Mouse (Mus musculus) right cerebral cortex, adult 18-20 months (tissue): ENCODE results near the gene Mepce.
"Not testable (repeated sequence)": the region's sequence is repeated elsewhere in the genome, so short reads cannot be mapped to it uniquely, and the experiment has no call there.

Experiments
- DNase-seq: peaks from one replicate; pipeline ENCODE4 v3.0.0; 2022; ENCODE audit warnings: mixed read lengths

Gene Mepce

DNA sequence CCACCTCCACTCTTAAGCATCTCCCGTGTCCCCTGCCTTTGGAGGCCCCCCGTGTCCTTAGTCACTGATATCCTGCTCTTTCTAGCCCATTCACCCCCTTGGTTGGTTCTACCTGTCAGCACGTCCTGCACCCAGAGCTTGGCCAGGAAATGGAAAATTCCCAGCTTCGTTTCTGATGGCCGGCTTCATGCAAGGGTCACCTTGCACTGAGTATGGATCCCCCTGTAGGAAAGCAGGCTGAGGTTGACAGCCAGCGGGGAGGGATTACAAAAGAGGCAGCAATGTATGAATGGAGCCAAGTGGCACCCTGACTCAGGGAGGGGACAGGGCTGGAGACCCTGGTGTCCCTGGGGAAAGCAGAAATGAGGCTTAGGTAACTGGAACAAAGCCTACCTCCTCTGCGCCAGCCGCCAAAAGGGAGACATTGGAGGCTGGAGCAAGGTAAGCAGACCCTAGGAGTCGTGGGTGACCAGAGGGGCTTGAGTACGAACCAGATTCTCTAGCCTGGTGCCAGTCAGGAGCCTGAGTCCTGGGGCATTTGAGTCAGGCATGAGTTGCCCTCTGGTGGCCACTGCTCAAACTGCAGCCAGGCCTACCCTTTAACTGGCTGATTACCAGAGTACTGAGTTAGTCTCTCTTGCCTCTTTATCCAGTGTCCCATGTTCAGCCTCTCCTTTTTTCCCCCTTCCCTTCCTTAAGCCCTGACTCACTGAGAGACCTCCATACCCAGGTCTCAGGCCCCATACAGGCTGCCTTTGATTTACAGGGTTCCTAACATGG lies 30.4 kb downstream of the Mepce start:
- DNase-seq = peak; percentile 86

DNA sequence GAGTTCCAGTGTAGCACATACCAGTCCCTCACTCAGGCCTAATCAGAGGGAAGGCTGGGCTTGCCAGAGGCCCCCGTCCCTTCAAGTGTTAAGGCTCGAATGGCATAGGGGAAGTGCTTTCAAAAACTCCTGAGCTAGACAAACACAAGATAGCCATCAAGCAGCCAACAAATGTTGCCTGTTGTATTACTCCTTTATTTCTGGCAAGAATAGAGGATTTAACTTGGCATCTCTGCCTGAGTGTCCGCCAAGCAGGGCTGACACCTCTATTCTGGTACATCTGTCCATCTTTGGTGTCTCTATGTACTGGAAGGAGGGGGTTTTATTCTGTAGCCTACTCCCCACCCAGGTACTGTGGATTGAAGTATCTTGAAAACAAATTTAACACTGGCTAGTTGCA lies 31.3 kb downstream of the Mepce start:
- no peak for DNase-seq

DNA sequence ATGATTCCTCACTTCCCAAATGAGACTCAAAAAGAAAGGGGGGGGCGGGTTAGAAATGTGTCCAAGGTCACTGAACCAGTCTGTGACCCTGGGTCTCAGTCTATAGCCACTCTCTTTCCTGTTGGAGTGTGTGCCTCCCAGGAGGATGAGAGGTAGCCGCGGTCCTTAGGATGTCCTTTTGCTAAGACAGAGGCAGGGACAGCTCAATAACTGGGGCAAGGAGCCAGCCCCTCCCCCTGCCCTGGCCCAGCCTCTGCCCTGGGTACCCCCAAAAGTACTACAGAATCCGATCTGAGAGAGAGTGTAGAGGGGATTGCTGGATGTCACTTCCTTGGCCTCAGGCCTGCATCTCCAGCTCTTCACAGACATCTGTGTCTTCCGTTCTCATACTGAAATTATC lies 32.0 kb downstream of the Mepce start:
- no peak for DNase-seq

DNA sequence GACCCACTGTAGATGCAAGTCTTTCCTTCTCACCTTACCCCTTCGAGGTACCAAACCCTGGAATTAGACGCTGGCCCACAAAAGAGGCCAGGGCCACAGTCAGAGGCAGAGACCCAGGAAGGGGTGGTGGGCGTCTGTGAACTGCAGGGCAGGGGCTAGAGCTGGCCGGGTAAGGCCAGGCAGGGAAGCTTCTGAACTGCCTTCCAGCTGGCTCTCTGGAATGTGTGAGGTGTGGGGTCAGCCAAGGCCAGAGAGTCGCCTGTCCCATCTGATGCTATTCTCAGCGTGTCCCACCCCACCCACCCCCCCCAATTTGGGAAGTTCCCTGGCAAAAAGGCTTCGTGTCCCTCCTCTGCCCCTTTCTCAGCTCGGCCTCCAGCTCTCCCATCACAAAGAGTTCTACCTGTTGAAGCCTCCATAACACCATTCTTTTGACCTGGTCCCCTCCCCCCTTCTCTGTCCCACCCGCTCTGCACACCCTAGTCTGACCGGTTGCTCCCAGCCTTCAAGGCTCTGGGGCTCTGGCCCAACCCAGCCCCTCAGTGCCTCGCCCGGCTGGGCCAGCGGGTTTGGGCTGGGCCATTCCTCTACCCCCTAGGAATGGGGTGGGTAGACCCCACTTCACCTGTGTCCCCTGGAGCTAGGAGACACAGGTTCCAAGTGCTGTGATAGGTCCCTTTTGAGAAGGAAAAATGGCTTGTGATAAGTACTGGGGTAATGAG lies 34.2 kb downstream of the Mepce start:
- DNase-seq = no peak

DNA sequence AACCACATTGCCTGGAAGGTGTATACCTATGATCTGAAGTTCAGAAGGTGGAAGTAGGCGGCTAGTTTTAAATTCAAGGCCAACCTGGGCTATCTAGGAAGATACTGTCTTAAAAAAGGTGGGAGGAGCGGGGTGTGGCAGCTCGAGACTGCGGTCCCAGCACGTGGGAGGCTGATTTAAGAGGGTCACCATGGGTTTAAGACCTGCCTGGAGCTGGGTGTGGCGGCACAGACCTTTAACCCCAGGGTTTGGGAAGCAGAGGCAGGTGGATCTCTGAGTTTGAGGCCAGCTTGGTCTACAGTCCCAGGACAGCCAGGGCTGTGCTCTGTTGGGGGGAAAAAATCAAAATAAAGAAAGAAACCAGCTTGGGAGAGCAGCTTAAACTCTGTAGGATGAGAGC lies 35.5 kb downstream of the Mepce start:
- no peak for DNase-seq

DNA sequence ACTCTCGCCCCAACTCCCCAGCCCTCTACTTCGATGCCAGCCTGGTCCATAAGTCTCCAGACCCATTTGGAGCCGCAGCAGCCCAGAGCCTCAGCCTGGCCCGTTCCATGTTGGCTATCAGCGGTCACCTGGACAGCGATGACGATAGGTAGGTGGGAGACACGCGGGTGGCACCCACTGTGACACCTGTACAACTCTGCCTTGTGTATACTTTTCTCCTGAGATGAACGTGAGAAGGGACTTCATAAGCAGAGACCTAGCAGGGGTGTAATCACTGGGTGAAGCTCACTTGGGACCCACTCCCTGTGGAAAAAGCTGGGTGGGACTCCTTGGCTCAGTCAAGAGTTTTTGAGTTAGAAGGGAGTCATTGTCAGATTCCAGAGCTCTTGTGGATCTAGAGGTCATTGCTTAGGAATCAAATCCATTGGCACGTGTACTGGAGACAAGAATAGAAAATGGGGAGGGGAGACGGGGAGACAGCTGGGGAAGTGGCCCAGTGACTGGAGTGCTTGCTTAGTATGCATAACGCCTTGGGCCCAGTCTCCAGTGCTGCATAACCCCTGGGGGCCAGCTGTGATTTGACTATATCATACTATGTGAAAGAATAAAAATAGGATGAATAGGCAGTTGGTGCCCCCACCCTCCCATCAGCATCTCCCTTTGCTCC lies 36.1 kb downstream of the Mepce start:
- no peak for DNase-seq

DNA sequence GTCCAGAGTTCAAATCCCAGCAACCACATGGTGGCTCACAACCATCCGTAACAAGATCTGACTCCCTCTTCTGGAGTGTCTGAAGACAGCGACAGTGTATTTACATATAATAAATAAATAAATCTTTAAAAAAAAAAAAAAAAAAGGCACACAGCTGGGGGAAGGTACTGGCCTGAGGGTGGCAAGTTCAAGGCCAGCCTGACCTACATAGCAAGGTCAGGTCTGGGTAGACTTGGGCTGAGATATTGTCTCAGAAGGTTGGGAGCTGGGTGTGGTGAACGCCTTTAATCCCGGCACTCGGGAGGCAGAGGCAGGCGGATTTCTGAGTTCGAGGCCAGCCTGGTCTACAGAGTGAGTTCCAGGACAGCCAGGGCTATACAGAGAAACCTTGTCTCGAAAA lies 37.2 kb downstream of the Mepce start:
- not testable (repeated sequence) for DNase-seq

DNA sequence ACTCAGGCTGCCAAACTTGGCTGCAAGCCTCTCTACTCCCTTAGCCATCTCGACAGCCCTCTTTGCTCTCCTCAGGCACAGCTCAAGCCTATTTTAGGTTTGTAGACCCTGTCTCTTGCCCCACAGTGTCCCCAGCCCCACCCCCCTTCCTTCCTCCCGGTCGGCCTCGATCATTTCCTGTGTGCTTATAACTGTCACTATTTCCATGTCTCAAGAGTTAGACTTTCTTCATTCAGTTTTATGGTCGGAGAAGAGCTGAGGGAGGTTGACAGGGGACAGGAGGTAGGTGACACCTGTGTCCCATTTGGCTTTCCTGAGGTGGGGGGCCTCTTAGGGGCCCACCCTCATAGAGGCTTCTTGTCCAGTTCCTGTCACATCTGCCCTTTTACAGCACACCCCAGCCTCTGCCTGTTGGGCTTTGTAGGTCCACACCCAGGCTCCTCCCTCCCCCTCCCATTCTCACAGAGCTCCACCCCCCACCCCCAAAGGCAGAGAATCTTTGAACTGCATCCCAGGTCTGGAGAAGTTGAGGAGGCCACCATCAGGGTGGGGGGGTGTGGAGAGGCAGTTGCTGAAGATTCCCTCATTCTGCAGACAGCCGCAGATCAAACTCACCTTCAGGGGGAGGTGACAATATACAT lies 38.1 kb downstream of the Mepce start:
- no peak for DNase-seq

DNA sequence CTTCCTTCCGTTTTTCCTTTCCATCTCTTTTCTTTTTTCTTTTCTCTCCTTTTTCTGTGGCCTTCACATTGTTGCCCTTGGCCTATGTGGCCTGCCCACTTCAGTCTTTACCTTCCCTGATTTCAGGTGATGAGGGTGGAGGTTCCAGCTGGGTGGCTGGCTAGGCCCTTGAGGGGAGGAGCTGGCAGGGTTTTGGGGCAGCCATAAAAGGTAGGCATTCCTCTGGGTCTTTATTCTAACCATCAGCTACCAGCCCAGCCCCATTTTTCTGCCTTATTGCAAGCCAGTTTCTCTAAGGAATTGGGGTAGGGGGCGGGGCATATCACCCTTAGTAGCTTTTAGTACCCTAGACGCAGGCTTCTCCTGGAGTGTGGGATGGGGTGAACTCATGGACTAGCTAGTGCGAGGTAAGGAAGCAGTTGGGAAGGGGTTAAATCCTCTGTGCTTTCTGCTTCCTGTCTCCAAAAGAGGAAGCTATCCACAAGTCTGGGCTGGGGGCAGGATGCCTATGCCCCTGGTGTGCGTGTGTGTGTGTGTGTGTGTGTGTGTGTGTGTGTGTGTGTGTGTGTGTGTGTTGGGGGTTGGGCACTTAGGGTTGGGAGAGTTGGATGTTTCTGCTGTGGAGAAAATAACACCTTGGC lies 39.2 kb downstream of the Mepce start:
- DNase-seq = no peak

DNA sequence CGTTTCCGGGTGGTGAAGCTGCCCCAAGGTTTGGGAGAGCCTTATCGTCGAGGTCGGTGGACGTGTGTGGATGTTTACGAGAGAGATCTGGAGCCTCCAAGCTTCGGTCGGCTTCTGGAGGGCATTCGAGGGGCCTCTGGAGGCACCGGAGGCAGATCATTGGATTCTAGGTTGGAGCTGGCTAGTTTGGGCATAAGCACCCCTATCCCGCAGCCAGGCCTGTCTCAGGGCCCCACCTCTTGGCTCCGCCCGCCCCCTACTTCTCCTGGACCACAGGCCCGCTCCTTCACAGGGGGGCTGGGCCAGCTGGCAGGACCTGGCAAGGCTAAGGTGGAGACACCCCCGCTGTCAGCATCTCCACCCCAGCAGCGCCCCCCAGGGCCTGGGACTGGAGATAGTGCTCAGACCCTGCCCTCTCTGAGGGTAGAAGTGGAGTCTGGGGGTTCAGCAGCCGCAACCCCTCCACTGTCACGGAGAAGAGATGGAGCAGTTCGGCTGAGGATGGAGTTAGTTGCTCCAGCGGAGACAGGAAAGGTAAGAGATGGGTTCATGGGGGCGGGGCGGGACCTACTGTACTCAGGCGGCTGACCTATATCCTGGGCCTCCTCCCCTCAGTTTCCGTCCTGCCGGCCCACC lies 40.0 kb downstream of the Mepce start:
- DNase-seq = no peak

DNA sequence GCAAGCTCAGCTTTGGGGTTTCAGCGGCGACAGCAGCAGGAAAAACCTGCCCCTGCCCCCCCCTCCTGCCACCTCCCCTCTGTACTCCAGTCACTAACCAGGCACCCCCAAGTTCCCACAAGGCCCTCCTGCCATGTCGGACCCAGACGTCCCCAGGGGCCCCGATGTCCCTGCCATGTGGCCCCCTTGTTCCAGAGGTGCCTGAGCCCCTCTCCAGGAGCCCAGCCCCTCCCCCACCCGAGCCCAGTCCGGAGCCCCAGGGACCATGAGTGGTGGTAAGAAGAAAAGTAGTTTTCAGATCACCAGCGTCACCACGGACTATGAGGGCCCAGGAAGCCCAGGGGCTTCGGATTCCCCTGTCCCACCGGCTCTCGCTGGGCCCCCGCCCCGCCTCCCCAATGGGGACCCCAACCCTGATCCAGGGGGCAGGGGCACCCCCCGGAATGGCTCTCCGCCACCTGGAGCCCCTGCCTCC lies 40.6 kb downstream of the Mepce start:
- no peak for DNase-seq

DNA sequence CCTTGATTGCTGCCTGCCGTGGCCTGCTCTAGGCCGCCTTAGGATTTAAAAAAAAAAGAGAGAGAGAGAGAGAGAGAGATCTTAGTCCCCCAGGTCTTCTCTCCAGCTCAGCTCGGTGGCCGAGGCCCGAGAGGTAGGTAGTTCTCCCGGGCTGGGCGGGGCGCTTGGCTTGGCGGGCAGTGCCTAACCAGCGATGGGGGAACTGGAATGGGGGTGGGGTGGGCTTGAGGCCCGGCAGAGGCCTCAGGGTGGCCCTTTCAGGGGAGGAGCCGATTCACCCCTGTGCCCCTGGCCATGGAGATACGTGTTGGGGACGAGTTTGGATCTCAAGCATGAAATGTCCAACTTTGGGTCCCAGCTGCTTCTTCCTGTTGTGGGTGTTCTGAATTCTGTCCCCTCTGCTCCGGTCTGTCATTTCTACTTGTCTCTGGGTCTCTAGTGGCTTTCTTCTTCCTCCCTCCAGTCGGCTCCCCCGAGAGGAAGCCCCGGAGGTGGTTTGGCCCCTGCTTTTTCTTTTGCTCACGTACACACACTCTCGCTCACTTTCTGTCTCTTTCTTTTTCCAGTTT lies 41.1 kb downstream of the Mepce start:
- no peak for DNase-seq

DNA sequence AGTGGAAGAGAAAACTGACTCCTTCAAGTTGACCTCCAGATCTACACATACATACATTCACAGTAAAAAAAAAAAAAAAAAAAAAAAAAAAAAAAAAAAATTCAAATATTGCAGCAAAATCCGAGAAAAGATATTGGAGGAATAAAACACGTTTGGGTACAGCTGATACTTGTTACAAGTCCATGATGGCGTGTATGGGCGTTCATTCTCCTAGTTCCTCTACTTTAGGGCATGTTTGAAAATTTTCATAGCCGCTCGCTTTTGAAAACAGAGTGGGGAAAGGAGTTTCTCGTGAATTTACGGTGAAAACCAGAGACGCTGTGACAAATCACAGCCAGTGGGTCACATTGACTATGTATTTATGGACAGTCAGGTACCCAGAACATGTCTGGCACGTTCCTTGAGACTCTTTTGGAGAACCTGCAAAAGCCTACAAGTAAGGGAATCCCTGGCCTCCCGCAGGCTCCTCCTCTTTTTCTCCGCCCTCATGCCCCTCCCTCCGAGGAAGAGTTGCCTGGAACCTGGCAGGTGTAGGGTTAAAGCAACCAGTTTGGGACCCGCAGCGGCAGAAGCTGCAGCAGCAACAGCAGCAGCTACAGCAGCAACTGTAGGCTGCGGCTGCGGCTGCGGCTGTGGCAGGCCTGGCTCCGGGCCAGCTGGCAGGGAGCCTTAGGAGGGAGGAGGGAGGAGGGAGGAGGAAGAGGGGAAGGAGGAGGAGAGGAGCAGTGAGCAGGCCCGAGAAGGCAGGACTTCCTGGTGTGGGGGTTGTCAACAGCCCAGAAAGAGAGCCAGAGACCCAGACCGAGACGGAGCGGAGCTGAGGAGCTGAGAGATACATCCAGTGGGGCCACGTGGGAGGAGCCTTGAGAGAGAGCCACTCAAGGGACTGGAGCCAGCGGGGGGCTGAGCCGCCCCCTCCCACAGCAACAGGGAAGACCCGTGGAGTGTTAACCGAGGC lies 42.0 kb downstream of the Mepce start, which contains the start of gene Tsc22d4:
Gene Tsc22d4 (plus strand): TSS at position 517 of the 958 bp plus-strand sequence.
- peak; percentile 91 for DNase-seq

DNA sequence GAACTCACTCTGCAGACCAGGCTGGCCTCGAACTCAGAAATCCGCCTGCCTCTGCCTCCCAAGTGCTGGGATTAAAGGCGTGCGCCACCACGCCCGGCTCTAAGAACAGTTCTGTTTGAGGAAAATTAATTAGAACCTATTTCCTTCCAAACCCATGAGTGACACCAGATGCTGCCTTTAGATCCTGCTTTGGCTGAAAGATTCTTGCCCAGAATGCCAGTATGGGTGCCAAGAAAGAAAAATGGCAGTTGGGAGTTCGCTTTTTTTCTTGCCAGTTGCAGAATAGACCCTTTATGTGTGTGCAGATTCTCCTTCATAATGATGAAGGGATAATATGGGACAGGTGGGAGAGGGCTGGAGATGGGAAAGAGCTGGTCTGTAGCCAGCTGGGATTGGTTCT lies 43.3 kb downstream of the Mepce start:
- DNase-seq = no peak

DNA sequence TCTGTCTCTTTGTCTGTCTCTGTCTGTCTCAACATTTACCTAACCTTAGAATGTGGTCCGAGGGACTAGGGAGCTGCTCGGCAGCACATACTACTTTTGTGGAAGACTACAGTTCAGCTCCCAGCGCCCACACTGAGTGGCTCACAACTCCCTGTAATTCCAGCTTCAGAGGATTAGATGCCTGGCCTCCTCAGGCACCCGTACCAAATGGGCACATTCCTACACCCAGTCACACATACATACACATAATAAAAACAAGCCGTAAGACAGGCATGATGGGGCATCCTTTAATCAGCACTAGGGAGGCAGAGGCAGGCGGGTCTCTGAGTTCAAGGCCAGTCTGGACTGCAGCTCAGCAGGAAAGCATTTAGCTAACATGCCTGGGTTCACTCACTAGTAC lies 44.6 kb downstream of the Mepce start:
- DNase-seq = no peak

DNA sequence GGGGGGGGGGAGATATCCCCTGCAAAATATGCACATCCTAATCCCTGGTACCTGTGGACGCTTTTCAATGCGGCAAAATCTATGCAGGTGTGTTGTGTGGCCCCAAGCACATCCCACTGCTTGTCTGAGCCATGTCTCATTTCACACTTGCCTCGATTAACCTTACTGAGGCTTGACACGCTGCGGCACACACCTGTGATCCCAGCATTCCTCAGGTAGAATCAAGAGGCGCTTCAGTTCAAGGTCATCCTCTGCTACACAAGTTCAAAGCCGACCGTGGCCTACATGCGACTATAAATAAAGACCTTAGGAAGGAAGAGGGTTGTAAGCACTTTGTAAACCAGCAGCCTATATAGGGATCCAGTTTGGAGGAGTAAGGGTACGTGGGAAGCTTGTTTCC lies 45.4 kb downstream of the Mepce start:
- DNase-seq = no peak

DNA sequence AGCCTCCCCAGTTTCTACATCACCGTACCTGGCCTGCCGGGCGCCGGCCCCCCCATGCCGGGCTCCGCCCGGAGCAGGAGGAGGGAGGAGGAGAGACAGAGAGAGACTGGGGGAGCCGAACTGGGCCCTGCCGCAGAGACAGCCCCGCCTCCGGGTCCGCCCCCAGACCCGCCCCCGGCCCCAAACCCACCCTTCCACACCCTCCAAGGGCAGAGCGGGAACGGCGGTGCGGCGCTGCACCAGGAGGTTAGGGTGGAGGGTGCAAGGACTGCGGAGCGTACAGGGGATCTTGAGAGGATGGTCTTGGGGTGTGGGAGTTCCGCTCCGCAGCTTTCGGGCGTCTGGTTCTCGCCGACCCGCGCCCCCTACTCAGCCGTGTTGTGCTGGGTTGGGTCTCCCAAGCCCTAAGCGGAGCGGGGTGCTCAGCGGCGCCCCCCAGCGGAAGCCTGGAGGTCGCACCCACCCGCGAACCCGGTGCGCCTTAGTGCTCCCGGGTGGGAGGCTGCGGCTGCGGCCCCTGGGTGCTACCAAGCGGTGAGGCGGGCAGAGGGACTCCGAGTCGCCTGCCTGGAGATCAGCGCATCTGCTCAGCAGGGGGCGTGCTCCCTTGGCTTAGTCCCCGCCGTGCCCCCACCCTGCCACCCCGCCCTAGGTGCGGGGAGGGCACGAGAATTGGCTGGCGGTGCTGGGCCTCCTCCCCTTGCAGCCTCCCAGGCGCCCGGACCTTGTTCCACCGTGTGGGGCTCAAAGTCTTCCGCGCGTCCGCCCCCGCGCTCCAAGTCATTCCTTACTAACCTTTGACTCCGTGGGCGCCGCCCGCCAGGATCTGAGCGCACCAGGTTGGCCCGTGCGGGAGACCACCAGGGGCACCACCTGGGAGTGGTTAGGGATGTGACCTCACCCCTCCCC lies 46.2 kb downstream of the Mepce start, which contains the start of gene Nyap1:
Gene Nyap1 (minus strand): TSS at position 585 of the 909 bp plus-strand sequence.
- DNase-seq = peak; percentile 78

DNA sequence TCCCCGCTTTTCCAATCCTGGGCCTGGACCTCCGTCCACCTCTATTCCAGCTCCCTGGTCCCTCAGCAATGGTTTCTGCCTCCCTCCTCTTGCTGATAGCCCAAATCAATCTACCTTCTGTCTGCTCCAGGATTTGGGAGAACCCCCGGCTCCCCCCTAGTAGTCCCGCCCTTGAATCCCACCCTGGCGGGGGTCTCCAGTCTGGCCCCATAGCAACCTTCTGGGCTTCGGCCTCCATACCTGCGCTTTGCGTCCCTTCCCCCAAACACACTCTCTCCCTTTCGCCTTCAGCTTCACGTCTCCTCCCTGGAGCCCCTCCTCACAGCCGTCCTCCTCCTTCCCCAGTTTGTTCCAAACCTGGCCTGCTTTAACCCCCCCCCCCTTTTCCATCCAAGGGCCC lies 46.9 kb downstream of the Mepce start:
- no peak for DNase-seq

DNA sequence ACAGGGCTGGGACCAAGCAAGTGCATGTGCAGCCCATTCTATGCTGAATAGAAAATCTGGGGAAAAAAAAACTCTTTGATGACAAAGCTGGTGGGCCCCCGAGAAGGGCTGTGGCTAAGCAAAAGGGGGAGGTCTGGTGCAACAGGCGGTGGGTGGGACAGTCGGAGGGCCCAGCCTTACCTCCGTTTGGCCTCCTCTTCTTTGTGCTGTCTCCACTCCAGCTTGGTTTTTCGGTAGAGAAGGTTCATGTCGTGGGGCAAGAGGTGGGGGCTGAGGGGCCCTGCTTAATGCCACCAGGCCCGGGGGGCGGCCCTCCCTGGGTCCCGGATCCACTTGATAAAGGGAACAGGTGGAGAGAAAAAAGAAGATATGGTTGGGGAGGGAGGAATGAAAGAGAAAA lies 48.0 kb downstream of the Mepce start:
- no peak for DNase-seq
